Mouse (Mus musculus): ENCODE data around the gene Bicd2. TPM values are rescaled to one million over a fixed set of nuclear protein-coding genes. Genes with fewer than 3 reads are reported as not detected.
"Not testable (repeated sequence)": the region's sequence is repeated elsewhere in the genome, so short reads cannot be mapped to it uniquely, and the experiment has no call there.

The Bicd2 gene
- polyA plus RNA-seq, 1 experiment from 2014 or later: 6.5 TPM

GRCm38 (mm10) chr13:49362804-49363203 is 21.4 kb downstream of the Bicd2 start:
- Histone ChIP-seq H3K4me1 (ENCODE audit: control insufficient read depth, low read depth, low read length) (peaks cover 13% of the 10 kb centered on the region), H3K9ac (ENCODE audit: low read depth, low read length) (no peak overlapping the region), H3K36me3 (ENCODE audit: control insufficient read depth, insufficient read depth) (no peaks in the 10 kb centered on the region), H3K27me3 (ENCODE audit: control insufficient read depth, insufficient read depth, low read depth, low read length) (no peaks in the 10 kb centered on the region), H3K9me3 (replicated peaks; ENCODE audit: control insufficient read depth, low read length) (no peaks in the 10 kb centered on the region), H3K4me2 (ENCODE audit: low read depth, low read length) (no peak overlapping the region), H3K4me3 (ENCODE audit: low read depth, low read length) (no peak overlapping the region), H3K27ac (ENCODE audit: low read length) (no peak overlapping the region)
- no peak for ATAC-seq (ENCODE audit: low read depth)
- 72% methylated on average over 2 of the region's 2 CpGs for WGBS (ENCODE audit: insufficient replicate concordance)

GRCm38 (mm10) chr13:49364716-49365115 is 23.3 kb downstream of the Bicd2 start:
- peaks cover 10% of the 10 kb centered on the region for H3K4me1 ChIP-seq (ENCODE audit: control insufficient read depth, low read depth, low read length)
- no peak overlapping the region for H3K27ac ChIP-seq (ENCODE audit: low read length)
- WGBS (ENCODE audit: insufficient replicate concordance): 39% methylated on average over 2 of the region's 2 CpGs
- H3K9ac ChIP-seq (ENCODE audit: low read depth, low read length): no peak overlapping the region
- peak; percentile 13; the same call in 1 of the 2 replicates for ATAC-seq (ENCODE audit: low read depth)
- no peaks in the 10 kb centered on the region for H3K9me3 ChIP-seq (replicated peaks; ENCODE audit: control insufficient read depth, low read length)
- peaks cover 2% of the 10 kb centered on the region; the same call in 1 of the 2 replicates for H3K36me3 ChIP-seq (ENCODE audit: control insufficient read depth, insufficient read depth)
- H3K4me3 ChIP-seq (ENCODE audit: low read depth, low read length): no peak overlapping the region
- no peaks in the 10 kb centered on the region for H3K27me3 ChIP-seq (ENCODE audit: control insufficient read depth, insufficient read depth, low read depth, low read length)
- H3K4me2 ChIP-seq (ENCODE audit: low read depth, low read length): no peak overlapping the region

- Histone ChIP-seq H3K4me3 (ENCODE audit: low read depth, low read length) (no peak overlapping the region), H3K27me3 (ENCODE audit: control insufficient read depth, insufficient read depth, low read depth, low read length) (no peaks in the 10 kb centered on the region), H3K4me2 (ENCODE audit: low read depth, low read length) (no peak overlapping the region), H3K27ac (ENCODE audit: low read length) (no peak overlapping the region), H3K9me3 (replicated peaks; ENCODE audit: control insufficient read depth, low read length) (no peaks in the 10 kb centered on the region), H3K9ac (ENCODE audit: low read depth, low read length) (no peak overlapping the region), H3K4me1 (ENCODE audit: control insufficient read depth, low read depth, low read length) (peaks cover 18% of the 10 kb centered on the region), H3K36me3 (ENCODE audit: control insufficient read depth, insufficient read depth) (peaks cover 2% of the 10 kb centered on the region; the same call in 1 of the 2 replicates)
- ATAC-seq (ENCODE audit: low read depth): no peak
- 59% methylated on average over 4 of the region's 4 CpGs for WGBS (ENCODE audit: insufficient replicate concordance)
Measured at GRCm38 (mm10) chr13:49367657-49368440, 26.5 kb downstream of the Bicd2 start.

DNA sequence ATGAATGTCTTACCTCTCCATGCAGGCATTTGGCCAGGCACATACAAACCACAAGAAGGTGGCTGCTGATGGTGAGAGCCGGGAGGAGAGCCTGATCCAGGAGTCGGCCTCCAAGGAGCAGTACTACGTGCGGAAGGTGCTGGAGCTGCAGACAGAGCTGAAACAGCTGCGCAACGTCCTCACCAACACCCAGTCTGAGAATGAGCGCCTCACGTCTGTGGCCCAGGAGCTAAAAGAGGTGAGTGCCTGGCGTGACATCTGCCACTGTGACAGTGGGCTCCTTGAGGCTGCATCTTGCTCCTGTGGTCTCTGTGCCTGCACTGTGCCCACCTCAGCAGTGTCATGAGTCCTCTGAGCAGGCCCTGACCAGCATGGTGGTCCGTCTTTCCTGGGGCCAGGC is 28.0 kb downstream of the Bicd2 start:
- no peak overlapping the region for H3K4me3 ChIP-seq (ENCODE audit: low read depth, low read length)
- H3K9me3 ChIP-seq (replicated peaks; ENCODE audit: control insufficient read depth, low read length): no peaks in the 10 kb centered on the region
- H3K36me3 ChIP-seq (ENCODE audit: control insufficient read depth, insufficient read depth): peaks cover 2% of the 10 kb centered on the region; the same call in 1 of the 2 replicates
- no peaks in the 10 kb centered on the region for H3K27me3 ChIP-seq (ENCODE audit: control insufficient read depth, insufficient read depth, low read depth, low read length)
- no peak overlapping the region for H3K27ac ChIP-seq (ENCODE audit: low read length)
- H3K9ac ChIP-seq (ENCODE audit: low read depth, low read length): no peak overlapping the region
- peaks cover 18% of the 10 kb centered on the region for H3K4me1 ChIP-seq (ENCODE audit: control insufficient read depth, low read depth, low read length)
- whole genome bisulfite sequencing (ENCODE audit: insufficient replicate concordance): 83% methylated on average over 10 of the region's 10 CpGs
- ATAC-seq (ENCODE audit: low read depth): no peak
- H3K4me2 ChIP-seq (ENCODE audit: low read depth, low read length): no peak overlapping the region

- H3K36me3 ChIP-seq (ENCODE audit: control insufficient read depth, insufficient read depth); H3K4me2 ChIP-seq (ENCODE audit: low read depth, low read length); H3K27me3 ChIP-seq (ENCODE audit: control insufficient read depth, insufficient read depth, low read depth, low read length); H3K9ac ChIP-seq (ENCODE audit: low read depth, low read length); H3K27ac ChIP-seq (ENCODE audit: low read length); H3K4me3 ChIP-seq (ENCODE audit: low read depth, low read length); H3K9me3 ChIP-seq (replicated peaks; ENCODE audit: control insufficient read depth, low read length); ATAC-seq (ENCODE audit: low read depth): not testable (repeated sequence)
- 78% methylated on average over 6 of the region's 6 CpGs for WGBS (ENCODE audit: insufficient replicate concordance)
- H3K4me1 ChIP-seq (ENCODE audit: control insufficient read depth, low read depth, low read length): peaks cover 15% of the 10 kb centered on the region
Measured at GRCm38 (mm10) chr13:49370216-49370615, 28.8 kb downstream of the Bicd2 start.

DNA sequence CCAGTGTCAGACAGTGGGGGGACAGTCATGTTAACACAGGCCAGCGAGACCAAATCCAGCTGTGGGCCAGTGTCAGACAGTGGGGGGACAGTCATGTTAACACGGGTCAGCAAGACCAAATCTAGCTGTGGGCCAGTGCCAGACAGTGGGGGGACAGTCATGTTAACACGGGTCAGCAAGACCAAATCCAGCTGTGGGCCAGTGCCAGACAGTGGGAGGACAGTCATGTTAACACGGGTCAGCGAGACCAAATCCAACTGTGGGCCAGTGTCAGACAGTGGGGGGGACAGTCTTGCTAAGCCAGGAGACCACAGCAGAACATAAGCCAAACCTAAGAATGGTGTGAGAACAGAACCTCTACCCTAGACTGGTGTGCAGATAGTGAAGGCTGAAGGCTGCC is 29.5 kb downstream of the Bicd2 start:
- not testable (repeated sequence) for ATAC-seq (ENCODE audit: low read depth); H3K27me3 ChIP-seq (ENCODE audit: control insufficient read depth, insufficient read depth, low read depth, low read length); H3K4me3 ChIP-seq (ENCODE audit: low read depth, low read length); H3K9me3 ChIP-seq (replicated peaks; ENCODE audit: control insufficient read depth, low read length); H3K9ac ChIP-seq (ENCODE audit: low read depth, low read length); H3K36me3 ChIP-seq (ENCODE audit: control insufficient read depth, insufficient read depth); H3K4me2 ChIP-seq (ENCODE audit: low read depth, low read length)
- H3K27ac ChIP-seq (ENCODE audit: low read length): peak overlapping the region; percentile 48
- 55% methylated on average over 5 of the region's 5 CpGs for WGBS (ENCODE audit: insufficient replicate concordance)
- H3K4me1 ChIP-seq (ENCODE audit: control insufficient read depth, low read depth, low read length): peaks cover 15% of the 10 kb centered on the region

DNA sequence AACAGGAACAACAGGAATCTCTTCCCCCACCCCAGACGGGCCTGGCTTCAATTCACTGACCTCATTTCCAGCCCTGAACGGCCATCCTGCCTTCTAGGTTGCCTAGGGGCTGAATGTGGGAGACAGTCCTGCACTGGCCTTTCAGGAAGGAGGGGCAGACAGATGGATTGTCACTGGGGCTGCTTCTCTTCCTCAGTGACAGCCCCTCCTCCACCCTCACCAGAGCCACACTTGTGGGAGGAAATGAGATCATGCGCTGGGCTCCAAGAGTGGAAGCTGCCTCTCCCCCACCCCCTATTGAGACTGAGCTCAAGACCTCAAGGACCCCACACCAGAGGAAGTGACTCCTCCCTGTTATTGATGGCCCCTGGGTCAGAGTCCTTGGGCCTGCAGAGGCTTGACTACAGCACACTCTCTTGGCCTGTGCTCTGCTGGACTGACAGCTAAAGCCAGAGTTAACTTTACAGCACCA is 30.1 kb downstream of the Bicd2 start:
- WGBS (ENCODE audit: insufficient replicate concordance): 23% methylated on average over 3 of the region's 3 CpGs
- peaks cover 15% of the 10 kb centered on the region for H3K4me1 ChIP-seq (ENCODE audit: control insufficient read depth, low read depth, low read length)
- H3K4me2 ChIP-seq (ENCODE audit: low read depth, low read length): no peak overlapping the region

GRCm38 (mm10) chr13:49372370-49373060 is 31.1 kb downstream of the Bicd2 start:
- WGBS (ENCODE audit: insufficient replicate concordance): 78% methylated on average over 9 of the region's 9 CpGs
- H3K9me3 ChIP-seq (replicated peaks; ENCODE audit: control insufficient read depth, low read length): no peaks in the 10 kb centered on the region
- H3K9ac ChIP-seq (ENCODE audit: low read depth, low read length): no peak overlapping the region
- H3K4me3 ChIP-seq (ENCODE audit: low read depth, low read length): no peak overlapping the region
- peaks cover 15% of the 10 kb centered on the region for H3K4me1 ChIP-seq (ENCODE audit: control insufficient read depth, low read depth, low read length)
- H3K4me2 ChIP-seq (ENCODE audit: low read depth, low read length): no peak overlapping the region
- no peak for ATAC-seq (ENCODE audit: low read depth)
- H3K27ac ChIP-seq (ENCODE audit: low read length): no peak overlapping the region
- H3K27me3 ChIP-seq (ENCODE audit: control insufficient read depth, insufficient read depth, low read depth, low read length): no peaks in the 10 kb centered on the region
- peaks cover 2% of the 10 kb centered on the region; the same call in 1 of the 2 replicates for H3K36me3 ChIP-seq (ENCODE audit: control insufficient read depth, insufficient read depth)

More for the DNA sequence above, 30.1 kb downstream of the Bicd2 start:
- no peaks in the 10 kb centered on the region for H3K27me3 ChIP-seq (ENCODE audit: control insufficient read depth, insufficient read depth, low read depth, low read length)
- peak; percentile 78 for ATAC-seq (ENCODE audit: low read depth)
- H3K27ac ChIP-seq (ENCODE audit: low read length): peak overlapping the region; percentile 48
- H3K9me3 ChIP-seq (replicated peaks; ENCODE audit: control insufficient read depth, low read length): no peaks in the 10 kb centered on the region
- H3K36me3 ChIP-seq (ENCODE audit: control insufficient read depth, insufficient read depth): peaks cover 2% of the 10 kb centered on the region; the same call in 1 of the 2 replicates
- no peak overlapping the region for H3K9ac ChIP-seq (ENCODE audit: low read depth, low read length)
- no peak overlapping the region for H3K4me3 ChIP-seq (ENCODE audit: low read depth, low read length)

- Histone ChIP-seq H3K4me2 (ENCODE audit: low read depth, low read length) (no peak overlapping the region), H3K4me3 (ENCODE audit: low read depth, low read length) (no peak overlapping the region), H3K9ac (ENCODE audit: low read depth, low read length) (no peak overlapping the region), H3K27ac (ENCODE audit: low read length) (no peak overlapping the region), H3K9me3 (replicated peaks; ENCODE audit: control insufficient read depth, low read length) (no peaks in the 10 kb centered on the region), H3K36me3 (ENCODE audit: control insufficient read depth, insufficient read depth) (peaks cover 13% of the 10 kb centered on the region), H3K27me3 (ENCODE audit: control insufficient read depth, insufficient read depth, low read depth, low read length) (no peaks in the 10 kb centered on the region), H3K4me1 (ENCODE audit: control insufficient read depth, low read depth, low read length) (peaks cover 15% of the 10 kb centered on the region)
- no peak for ATAC-seq (ENCODE audit: low read depth)
- WGBS (ENCODE audit: insufficient replicate concordance): 70% methylated on average over 6 of the region's 6 CpGs
Measured at GRCm38 (mm10) chr13:49374304-49374703, 32.9 kb downstream of the Bicd2 start.
